Mouse (Mus musculus): Measurements from ENCODE around the gene Tmem123. TPM values are rescaled to one million over a fixed set of nuclear protein-coding genes. Genes with fewer than 3 reads are reported as not detected.

Gene Tmem123
- total and polyA plus RNA-seq, 3 experiments, result 43.5 to 88.8 TPM; not detected in 1

- Histone ChIP-seq H3K27ac (ENCODE audit: control insufficient read depth, low read depth, low read length) (peak overlapping the region; percentile 85), H3K4me3 (ENCODE audit: control insufficient read depth in 1 of 2, insufficient read depth in 1 of 2, low read depth in 2 of 2, low read length in 2 of 2) (peak overlapping the region; percentile 63 to 70), H3K9ac (ENCODE audit: control insufficient read depth, low read depth, low read length, poor library complexity, severe bottlenecking) (peak overlapping the region; percentile 81), H3K36me3 (ENCODE audit: control insufficient read depth in 1 of 2, insufficient read depth in 2 of 2, low read length in 2 of 2) (peaks cover 1 to 25% of the 10 kb centered on the region in 2 experiments; a peak in 3 of 4 replicates), H3K27me3 (ENCODE audit: control insufficient read depth in 1 of 2, insufficient read depth in 2 of 2, low read length in 2 of 2) (no peaks in the 10 kb centered on the region), H3K4me1 (ENCODE audit: control insufficient read depth in 1 of 2, insufficient read depth in 2 of 2, low read length in 2 of 2) (peaks cover 2 to 16% of the 10 kb centered on the region in 2 experiments; a peak in 3 of 4 replicates), H3K9me3 (replicated peaks; ENCODE audit: insufficient read depth, low read length) (no peaks in the 10 kb centered on the region), H3K79me2 (ENCODE audit: control insufficient read depth, insufficient read depth, low read length, poor library complexity) (peaks cover 25% of the 10 kb centered on the region)
- peak; percentile 89 for DNase-seq (ENCODE audit: low read depth, low spot score)
- TF ChIP-seq TCF12 (IDR thresholded peaks at IDR 0.05; ENCODE audit: low read depth, low read length), result no peak
- TF ChIP-seq TAL1 (IDR thresholded peaks at IDR 0.05; ENCODE audit: low read length), result no peak
- peak; percentile 68 for TF ChIP-seq BHLHE40 (IDR thresholded peaks at IDR 0.05; ENCODE audit: borderline replicate concordance, low read depth, low read length)
- TF ChIP-seq E2F4 (IDR thresholded peaks at IDR 0.05; ENCODE audit: borderline replicate concordance, low read depth, low read length), result no peak
- 0 out of 2 replicates have a peak, but pooled peaks have one; percentile 13 for TF ChIP-seq KAT2A (conservative IDR thresholded peaks at IDR 0.05; ENCODE audit: low read depth, low read length)
- no peak for TF ChIP-seq MEF2A (IDR thresholded peaks at IDR 0.05; ENCODE audit: extremely low read depth, insufficient replicate concordance, low read depth, low read length, poor library complexity, severe bottlenecking)
- TF ChIP-seq ZKSCAN1 (IDR thresholded peaks at IDR 0.05; ENCODE audit: low read depth, low read length), result 0 out of 2 replicates have a peak, but pooled peaks have one; percentile 36
- TF ChIP-seq MYB (IDR thresholded peaks at IDR 0.05; ENCODE audit: low read depth, low read length), result 0 out of 2 replicates have a peak, but pooled peaks have one; percentile 27
- no peak for TF ChIP-seq GATA1 (IDR thresholded peaks at IDR 0.05; ENCODE audit: low read depth, low read length)
- TF ChIP-seq ZNF384 (IDR thresholded peaks at IDR 0.05; ENCODE audit: low read depth, low read length), result peak; percentile 56; the same call in 1 of the 2 replicates
- no peak for TF ChIP-seq POLR2AphosphoS5 (IDR thresholded peaks at IDR 0.05; ENCODE audit: borderline replicate concordance, low read depth, low read length)
- TF ChIP-seq MAZ (IDR thresholded peaks at IDR 0.05; ENCODE audit: low read depth, low read length), result peak; percentile 73; the same call in 1 of the 2 replicates
- TF ChIP-seq USF1 (IDR thresholded peaks at IDR 0.05; ENCODE audit: low read depth, low read length), result no peak
- peak; percentile 20 for TF ChIP-seq ZC3H11A (IDR thresholded peaks at IDR 0.05; ENCODE audit: low read depth, low read length)
- TF ChIP-seq NRF1 (IDR thresholded peaks at IDR 0.05; ENCODE audit: insufficient read depth, low read depth, low read length, poor library complexity, severe bottlenecking), result no peak
- TF ChIP-seq CHD2 (IDR thresholded peaks at IDR 0.05; ENCODE audit: low read length), result peak; percentile 80
- TF ChIP-seq TBP (IDR thresholded peaks at IDR 0.05; ENCODE audit: low read depth, low read length), result no peak
- peak; percentile 59 for TF ChIP-seq ETS1 (IDR thresholded peaks at IDR 0.05; ENCODE audit: low read depth, low read length)
- TF ChIP-seq SMC3 (IDR thresholded peaks at IDR 0.05; ENCODE audit: low read depth, low read length), result peak; percentile 25; the same call in 1 of the 2 replicates
- TF ChIP-seq HCFC1 (IDR thresholded peaks at IDR 0.05; ENCODE audit: low read depth, low read length), result no peak
- no peak for TF ChIP-seq POLR2AphosphoS2 (IDR thresholded peaks at IDR 0.05; ENCODE audit: low read length)
- no peak for TF ChIP-seq UBTF (IDR thresholded peaks at IDR 0.05; ENCODE audit: borderline replicate concordance, insufficient read depth, low read depth, low read length)
- TF ChIP-seq EP300 (IDR thresholded peaks at IDR 0.05; ENCODE audit: low read depth in 1 of 2, low read length in 2 of 2), result peak; percentile 30 to 46; a peak in 2 of 4 replicates
- TF ChIP-seq MAFK (IDR thresholded peaks at IDR 0.05; ENCODE audit: borderline replicate concordance, low read depth, low read length), result 0 out of 2 replicates have a peak, but pooled peaks have one; percentile 30
- TF ChIP-seq GABPA (IDR thresholded peaks at IDR 0.05; ENCODE audit: low read depth, low read length), result no peak
These were observed 74.1 kb downstream of the Tmem123 start for GRCm38 (mm10) chr9:7837806-7838440.
